In the genomic region with DNA sequence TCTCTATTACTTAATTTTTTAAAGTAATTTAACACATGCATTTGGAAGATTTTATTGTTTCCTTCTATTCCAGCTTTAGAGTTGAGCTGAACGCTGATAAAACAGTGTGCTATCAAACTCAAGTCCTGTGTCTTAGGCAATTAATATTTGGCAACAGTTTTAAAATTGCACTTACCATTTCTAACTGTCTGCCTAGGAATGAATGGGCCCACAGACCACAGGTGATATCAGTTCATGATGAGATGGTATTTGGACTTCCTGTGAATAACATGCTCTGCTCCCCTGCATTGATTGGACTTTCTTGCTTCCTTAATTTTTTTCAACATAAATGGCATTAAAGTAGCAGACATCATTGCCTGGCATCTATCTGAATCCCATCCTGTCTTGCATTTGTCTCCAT, we compare ENCODE assay signal across 36 mouse cellular contexts.
"Had no signal": no experiment of that assay in that cellular context is flagged by ENCODE, and none has a peak within 500 bp of the region (broad histone marks: within the 10 kb centered on the region; RNA-seq: fewer than 3 reads in every experiment).

No protein-coding gene starts in this region.

- H3K9ac ChIP-seq: heart, embryonic 12.5 days; heart, embryonic 13.5 days; heart, embryonic 15.5 days; hindbrain, embryonic 12.5 days; hindbrain, embryonic 13.5 days; hindbrain, embryonic 14.5 days; hindbrain, embryonic 15.5 days; intestine, embryonic 15.5 days; kidney, embryonic 15.5 days had no signal

- H3K27me3 ChIP-seq: heart, embryonic 12.5 days; heart, embryonic 13.5 days; heart, embryonic 15.5 days; hindbrain, embryonic 12.5 days; hindbrain, embryonic 13.5 days; hindbrain, embryonic 15.5 days; intestine, embryonic 15.5 days; kidney, embryonic 15.5 days had no signal

- ATAC-seq: hindbrain, embryonic 16.5 days; hindbrain, postnatal 0 days; inflammation-experienced regulatory T-cells, adult 6 months; intestine, embryonic 15.5 days; intestine, embryonic 16.5 days; intestine, postnatal 0 days had no signal

- DNase-seq: heart, postnatal 10 days; heart, postnatal 14 days; heart, postnatal 36 days; heart, postnatal 4 days; kidney, adult 11 months; kidney, adult 18-20 months; kidney, adult 2 months; kidney, adult 8-10 months; kidney, adult 9 months; kidney, postnatal 10 days; kidney, postnatal 14 days; kidney, postnatal 25 days; kidney, postnatal 36 days; kidney, postnatal 4 days; layer of hippocampus, adult 9-11 months; layer of hippocampus, postnatal 36 days had no signal

- H3K4me1 ChIP-seq: heart, embryonic 10.5 days; heart, embryonic 12.5 days; heart, embryonic 13.5 days; heart, embryonic 15.5 days; hindbrain, embryonic 10.5 days; hindbrain, embryonic 12.5 days; hindbrain, embryonic 13.5 days; hindbrain, embryonic 15.5 days; intestine, embryonic 15.5 days; kidney, embryonic 15.5 days had no signal

- H3K4me2 ChIP-seq: heart, embryonic 11.5 days; heart, embryonic 12.5 days; heart, embryonic 13.5 days; heart, embryonic 15.5 days; hindbrain, embryonic 12.5 days; hindbrain, embryonic 13.5 days; hindbrain, embryonic 14.5 days; hindbrain, embryonic 15.5 days; intestine, embryonic 15.5 days; kidney, embryonic 15.5 days had no signal

- H3K4me3 ChIP-seq: heart, embryonic 10.5 days; heart, embryonic 12.5 days; heart, embryonic 13.5 days; heart, embryonic 15.5 days; hindbrain, embryonic 10.5 days; hindbrain, embryonic 12.5 days; hindbrain, embryonic 13.5 days; hindbrain, embryonic 15.5 days; intestine, embryonic 15.5 days; kidney, embryonic 15.5 days; layer of hippocampus, adult 2 months; left cerebral cortex, adult 2 months had no signal

- H3K36me3 ChIP-seq: heart, embryonic 10.5 days; heart, embryonic 12.5 days; heart, embryonic 13.5 days; heart, embryonic 15.5 days; hindbrain, embryonic 10.5 days; hindbrain, embryonic 12.5 days; hindbrain, embryonic 13.5 days; hindbrain, embryonic 15.5 days; intestine, embryonic 15.5 days; kidney, embryonic 15.5 days had no signal

- H3K27ac ChIP-seq: heart, embryonic 10.5 days; heart, embryonic 13.5 days; heart, embryonic 15.5 days; hindbrain, embryonic 10.5 days; hindbrain, embryonic 12.5 days; hindbrain, embryonic 13.5 days; hindbrain, embryonic 14.5 days; hindbrain, embryonic 15.5 days; hindbrain, postnatal 0 days; intestine, embryonic 15.5 days; kidney, embryonic 15.5 days; kidney, postnatal 0 days; layer of hippocampus, adult 2 months; left cerebral cortex, adult 2 months had no signal

- H3K9me3 ChIP-seq: heart, embryonic 10.5 days; heart, embryonic 12.5 days; heart, embryonic 13.5 days; heart, embryonic 15.5 days; hindbrain, embryonic 10.5 days; hindbrain, embryonic 12.5 days; hindbrain, embryonic 13.5 days; hindbrain, embryonic 15.5 days; intestine, embryonic 15.5 days; kidney, embryonic 15.5 days had no signal
